Mouse (Mus musculus): Measurements from ENCODE around the gene Atp5g2. TPM values are rescaled to one million over a fixed set of nuclear protein-coding genes. Genes with fewer than 3 reads are reported as not detected.

Gene Atp5g2
- total RNA-seq, 1 experiment from 2014 or later: 33.1 TPM

- ATAC-seq (replicated peaks; ENCODE audit: low read depth, poor library complexity, severe bottlenecking): no peak
These were observed 56.0 kb downstream of the Atp5g2 start for GRCm38 (mm10) chr15:102616174-102616573.

GRCm38 (mm10) chr15:102614224-102614623 is 57.9 kb downstream of the Atp5g2 start:
- no peak for ATAC-seq (replicated peaks; ENCODE audit: low read depth, poor library complexity, severe bottlenecking)

- no peak for ATAC-seq (replicated peaks; ENCODE audit: low read depth, poor library complexity, severe bottlenecking)
These were observed 59.2 kb downstream of the Atp5g2 start for GRCm38 (mm10) chr15:102612966-102613365.

Other genes with a start within 250 kb of the Atp5g2 start
- not detected in 2 replicates for gene Amhr2, start 227.0 kb downstream of the Atp5g2 start, total RNA-seq (2017)
- gene Prr13, start 213.3 kb downstream of the Atp5g2 start, total RNA-seq (2017): 38.7 and 51.2 TPM in 2 replicates
- 227 and 349 TPM in 2 replicates for gene Pcbp2, start 201.8 kb downstream of the Atp5g2 start, total RNA-seq (2017)
- gene Gm10337, start 168.6 kb downstream of the Atp5g2 start, total RNA-seq (2017): not detected in 2 replicates
- gene Map3k12, start 155.3 kb downstream of the Atp5g2 start, total RNA-seq (2017): 0.92 and 1.3 TPM in 2 replicates
- gene Tarbp2, start 154.2 kb downstream of the Atp5g2 start, total RNA-seq (2017): 13.4 and 31.7 TPM in 2 replicates
- 0.50 and 0.68 TPM in 2 replicates for gene Npff, start 147.4 kb downstream of the Atp5g2 start, total RNA-seq (2017)
- gene Gm28047, start 47.3 kb downstream of the Atp5g2 start, total RNA-seq (2017): not detected in 2 replicates
- 35.6 and 70.9 TPM in 2 replicates for gene Atf7, start 46.9 kb downstream of the Atp5g2 start, total RNA-seq (2017)
- gene Calcoco1, start 49.8 kb upstream of the Atp5g2 start, total RNA-seq (2017): 21.2 and 23.2 TPM in 2 replicates
- not detected in 2 replicates for gene Hoxc13, start 248.8 kb upstream of the Atp5g2 start, total RNA-seq (2017)